Mouse (Mus musculus) heart, adult 2 months (tissue): Measurements from ENCODE around the gene Zfp689.

ENCODE experiments used
- CTCF ChIP-seq: fragments of 200-600 bp; IDR thresholded peaks from 2 replicates; pipeline ENCODE4 v1.8.1; 2022; ENCODE audit warnings: antibody characterized with exemption, mild to moderate bottlenecking, moderate library complexity
- EP300 ChIP-seq: fragments of 200-500 bp; IDR thresholded peaks from 2 replicates; pipeline ENCODE4 v1.6.1; 2011; ENCODE audit warnings: low read depth, low read length, control low read depth; ENCODE audit not compliant: insufficient read depth
- POLR2A ChIP-seq: fragments of 200-500 bp; IDR thresholded peaks from 2 replicates; pipeline ENCODE4 v1.6.1; 2011; ENCODE audit warnings: mild to moderate bottlenecking, low read depth, low read length, control low read depth; ENCODE audit not compliant: insufficient read depth

GRCm38 (mm10) chr7:127485416-127485815 lies 36.5 kb upstream of the Zfp689 start:
- TF ChIP-seq CTCF = no peak
- no peak for TF ChIP-seq POLR2A
- TF ChIP-seq EP300 = no peak
